Mouse (Mus musculus) cortical plate, adult 2 months (tissue): Measurements from ENCODE around the gene Hcn1.

Source experiments
- CTCF ChIP-seq: fragments of 200-500 bp; IDR thresholded peaks from 2 replicates; pipeline ENCODE4 v1.5.1; 2011; ENCODE audit warnings: mild to moderate bottlenecking, control low read depth, low read length; ENCODE audit not compliant: insufficient read depth; ENCODE audit errors: extremely low read depth
- POLR2A ChIP-seq: fragments of 200-500 bp; IDR thresholded peaks from 2 replicates; pipeline ENCODE4 v1.6.1; 2011; ENCODE audit warnings: mild to moderate bottlenecking, low read length, control low read depth; ENCODE audit not compliant: insufficient read depth; ENCODE audit errors: extremely low read depth

DNA sequence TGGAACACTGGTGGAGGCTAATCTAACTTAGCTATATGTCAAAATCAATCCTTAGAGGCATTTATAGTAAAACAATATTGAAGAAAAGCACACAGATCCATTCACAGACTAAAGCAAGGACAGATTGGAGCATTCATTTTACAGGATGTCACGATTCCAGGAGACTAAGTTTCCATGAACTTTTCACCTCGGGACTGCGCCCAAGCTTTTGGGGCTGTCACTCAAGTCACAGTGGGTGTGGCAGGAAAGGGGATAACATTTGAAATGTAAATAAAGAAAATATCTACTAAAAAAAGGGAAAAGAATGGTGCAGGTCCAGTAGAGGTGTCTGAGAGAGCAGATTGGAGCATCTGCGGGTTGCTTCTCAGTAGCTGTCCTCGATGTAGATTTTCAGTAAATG is 421.3 kb downstream of the Hcn1 start:
- TF ChIP-seq POLR2A: no peak
- no peak for TF ChIP-seq CTCF
